Mouse (Mus musculus) forebrain, embryonic 11.5 days (tissue): Measurements from ENCODE around the gene Adamts18. TPM values are rescaled to one million over a fixed set of nuclear protein-coding genes. Genes with fewer than 3 reads are reported as not detected.

Experiments used
- ATAC-seq: fragments of 200-750 bp; cut with Nextera tagmentation; replicated peaks from 2 replicates; pipeline ENCODE4 v1.8.0; 2017; ENCODE audit warnings: moderate TSS enrichment; ENCODE audit not compliant: low FRiP score
- DNase-seq: peaks from one replicate; pipeline ENCODE4 v3.0.0-alpha.2; 2017; ENCODE audit warnings: low spot score
- H3K27ac ChIP-seq: fragments of 300-500 bp; sonication (generic); 2 replicates; pipeline ENCODE4 v1.5.1; 2014; ENCODE audit warnings: low read depth, low read length
- H3K27me3 ChIP-seq: fragments of 300-500 bp; sonication (generic); 2 replicates; pipeline ENCODE4 v1.6.1; 2014; ENCODE audit warnings: mild to moderate bottlenecking, low read length, mixed read lengths; ENCODE audit not compliant: control insufficient read depth, insufficient read depth
- H3K36me3 ChIP-seq: fragments of 300-500 bp; sonication (generic); 2 replicates; pipeline ENCODE4 v1.6.1; 2014; ENCODE audit warnings: mild to moderate bottlenecking, low read length, moderate library complexity, mixed read lengths; ENCODE audit not compliant: control insufficient read depth, insufficient read depth
- H3K4me1 ChIP-seq: fragments of 300-500 bp; sonication (generic); replicated peaks from 2 replicates; pipeline ENCODE4 v1.6.1; 2014; ENCODE audit warnings: low read length, mixed read lengths; ENCODE audit not compliant: control insufficient read depth, insufficient read depth
- H3K4me2 ChIP-seq: fragments of 300-500 bp; sonication (generic); 2 replicates; pipeline ENCODE4 v1.6.1; 2014; ENCODE audit warnings: low read depth, mild to moderate bottlenecking, low read length, moderate library complexity, mixed read lengths; ENCODE audit not compliant: severe bottlenecking
- H3K4me3 ChIP-seq: fragments of 300-500 bp; sonication (generic); 2 replicates; pipeline ENCODE4 v1.5.1; 2014; ENCODE audit warnings: low read depth, low read length
- H3K9ac ChIP-seq: fragments of 300-500 bp; sonication (generic); 2 replicates; pipeline ENCODE4 v1.6.1; 2014; ENCODE audit warnings: low read length
- H3K9me3 ChIP-seq: fragments of 300-500 bp; sonication (generic); 2 replicates; pipeline ENCODE4 v1.6.1; 2016; ENCODE audit warnings: low read length, mixed read lengths; ENCODE audit not compliant: control insufficient read depth
- WGBS: fragments of 180-500 bp; shearing (Covaris S2); extraction: QIAGEN DNeasy Blood & Tissue Kit; methylation state at CpG from one replicate; pipeline ENCODE4 v1.1.7; 2014; 5-methylcytosine and 5-hydroxymethylcytosine counted together
- polyA plus RNA-seq: library from polyadenylated mRNA; unstranded; fragments of >200 nt; fragmentation: Nextera tagmentation; extraction: Ambion mirVana; gene quantifications from 2 replicates; pipeline ENCODE4 v1.2.1, GENCODE M21; 2014

Gene Adamts18
- polyA plus RNA-seq, 1 experiment from 2014 or later = 4.8 TPM

DNA sequence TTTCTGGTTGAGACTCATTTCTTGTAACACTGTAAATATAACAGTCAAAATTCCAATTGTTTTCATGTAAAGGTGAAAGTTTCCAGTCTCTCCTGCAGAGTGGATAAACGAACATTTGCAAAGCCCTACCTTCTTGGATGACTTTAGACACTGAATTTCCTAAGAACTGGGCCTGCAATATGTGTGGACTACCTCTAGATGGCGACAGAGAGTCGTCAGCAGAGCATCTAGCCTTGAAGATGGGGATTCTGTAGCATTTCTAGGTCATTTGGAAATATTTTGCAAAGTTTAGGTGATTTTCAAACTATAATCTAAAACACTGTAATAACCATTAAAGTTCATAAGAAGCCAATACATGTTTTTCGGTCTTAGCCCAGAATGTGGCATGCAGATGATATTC is 3.1 kb upstream of the Adamts18 start:
- Histone ChIP-seq H3K36me3 (no peaks in the 10 kb centered on the region), H3K4me3 (no peak overlapping the region), H3K4me1 (peaks cover 10% of the 10 kb centered on the region), H3K9ac (no peak overlapping the region), H3K9me3 (no peaks in the 10 kb centered on the region), H3K27ac (no peak overlapping the region), H3K4me2 (no peak overlapping the region), H3K27me3 (peaks cover 25% of the 10 kb centered on the region)
- 46% methylated on average over 4 of the region's 4 CpGs for WGBS
- DNase-seq (no peak), ATAC-seq (no peak)

DNA sequence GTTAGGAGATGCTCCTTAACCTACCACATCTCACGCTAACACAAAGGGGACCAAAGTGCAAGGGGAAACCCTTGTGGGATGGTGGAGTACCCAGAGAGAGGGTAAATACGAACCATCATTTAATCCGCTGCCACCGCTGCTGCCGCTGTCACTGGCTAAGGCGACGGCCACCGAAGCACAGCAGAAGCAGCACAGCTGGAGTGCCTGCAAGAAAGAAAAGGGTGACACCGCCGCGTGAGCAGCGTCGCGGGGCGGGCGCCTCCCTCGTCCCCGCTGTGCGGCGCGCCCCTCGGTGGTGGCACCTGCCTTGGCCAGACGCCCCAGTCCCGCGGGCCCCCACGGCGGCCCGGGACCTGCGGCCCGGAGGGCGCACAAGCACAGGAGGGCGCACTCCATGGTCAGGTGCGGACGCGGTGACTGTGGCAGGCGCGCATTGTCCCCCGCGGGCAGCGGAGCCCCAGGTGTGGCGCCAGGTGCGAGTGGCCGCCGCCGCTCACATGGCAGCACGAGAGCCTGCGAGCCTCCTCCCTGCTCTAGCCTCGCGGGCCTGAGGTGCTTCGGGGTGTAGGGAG is 371 bp downstream of the Adamts18 start:
- no peak for DNase-seq
- H3K9me3 ChIP-seq = no peaks in the 10 kb centered on the region
- H3K27ac ChIP-seq = no peak overlapping the region
- peaks cover 26% of the 10 kb centered on the region for H3K27me3 ChIP-seq
- H3K4me2 ChIP-seq = peak overlapping the region; percentile 99
- peak; percentile 51 for ATAC-seq
- H3K9ac ChIP-seq = peak overlapping the region; percentile 64
- peaks cover 10% of the 10 kb centered on the region for H3K4me1 ChIP-seq
- H3K4me3 ChIP-seq = peak overlapping the region; percentile 62
- H3K36me3 ChIP-seq = no peaks in the 10 kb centered on the region
- under 1% methylated on average over 48 of the region's 50 CpGs for whole genome bisulfite sequencing

DNA sequence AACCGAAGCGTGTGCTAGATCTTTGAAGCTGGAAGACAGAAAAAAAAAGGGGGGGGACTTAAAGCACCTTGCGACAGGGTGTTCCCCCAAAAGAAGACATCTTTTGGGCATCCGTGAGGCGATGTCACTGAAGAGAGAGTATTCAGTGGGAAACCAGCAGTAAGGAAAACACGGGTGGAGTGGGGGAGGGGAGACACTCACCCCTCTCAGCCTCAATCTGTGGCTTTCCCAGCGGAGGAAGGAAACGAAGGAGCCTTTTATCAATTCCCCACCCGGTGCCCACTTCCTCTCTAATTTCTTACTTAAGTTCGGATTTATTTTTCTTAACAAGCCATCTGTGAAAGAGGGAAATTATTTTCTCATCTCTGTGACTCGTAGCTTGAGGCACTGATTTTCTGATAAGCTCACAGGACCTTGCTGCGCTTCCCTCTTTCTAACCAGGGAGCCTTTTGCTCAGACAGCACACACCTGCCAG is 895 bp downstream of the Adamts18 start:
- H3K4me3 ChIP-seq = peak overlapping the region; percentile 62
- H3K4me2 ChIP-seq = peak overlapping the region; percentile 99
- WGBS = 14% methylated on average over 12 of the region's 12 CpGs
- no peak overlapping the region for H3K27ac ChIP-seq
- H3K9ac ChIP-seq = peak overlapping the region; percentile 64
- peaks cover 10% of the 10 kb centered on the region for H3K4me1 ChIP-seq
- H3K36me3 ChIP-seq = no peaks in the 10 kb centered on the region
- ATAC-seq (no peak; the same call in 1 of the 2 replicates), DNase-seq (no peak)
- peaks cover 26% of the 10 kb centered on the region for H3K27me3 ChIP-seq
- H3K9me3 ChIP-seq = no peaks in the 10 kb centered on the region

- H3K9ac ChIP-seq = no peak overlapping the region
- 76% methylated on average over 5 of the region's 5 CpGs for WGBS
- H3K27me3 ChIP-seq = peaks cover 26% of the 10 kb centered on the region
- H3K9me3 ChIP-seq = no peaks in the 10 kb centered on the region
- H3K36me3 ChIP-seq = no peaks in the 10 kb centered on the region
- DNase-seq (no peak), ATAC-seq (no peak)
- H3K4me3 ChIP-seq = no peak overlapping the region
- no peak overlapping the region for H3K27ac ChIP-seq
- no peak overlapping the region for H3K4me2 ChIP-seq
- peaks cover 10% of the 10 kb centered on the region for H3K4me1 ChIP-seq
These were observed 1.9 kb downstream of the Adamts18 start for GRCm38 (mm10) chr8:113846669-113847068.

DNA sequence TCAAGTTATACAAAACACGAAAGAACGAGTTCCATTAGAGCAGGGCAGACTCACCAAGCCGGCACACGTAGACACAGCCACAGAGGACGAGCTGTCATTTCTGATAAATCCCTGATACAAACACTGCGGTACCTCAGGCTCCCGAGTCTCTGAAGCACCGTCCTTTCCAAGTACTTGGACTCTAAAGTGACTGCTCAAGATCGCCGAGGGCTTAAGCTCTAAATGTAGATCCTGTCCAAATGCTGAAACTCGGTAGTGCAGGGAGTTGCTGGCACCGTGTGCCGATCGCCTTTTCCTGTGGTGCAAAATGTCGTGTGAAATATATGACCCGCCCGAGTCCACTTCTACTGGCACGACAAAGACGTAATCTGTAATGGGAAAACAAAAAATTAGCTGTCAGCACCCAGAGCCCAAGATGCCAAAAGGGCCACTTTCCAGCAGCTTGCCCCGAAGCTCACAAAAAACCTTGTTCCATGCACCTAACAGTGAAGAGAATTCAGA is 3.7 kb downstream of the Adamts18 start:
- no peak for DNase-seq

GRCm38 (mm10) chr8:113838211-113838610 is 10.3 kb downstream of the Adamts18 start:
- no peak for DNase-seq
- Histone ChIP-seq H3K9ac (no peak overlapping the region), H3K36me3 (no peaks in the 10 kb centered on the region), H3K4me3 (no peak overlapping the region), H3K9me3 (no peaks in the 10 kb centered on the region), H3K27ac (no peak overlapping the region), H3K4me2 (no peak overlapping the region), H3K27me3 (no peaks in the 10 kb centered on the region; the same call in 1 of the 2 replicates), H3K4me1 (0 out of 2 replicates have a peak, but pooled peaks cover 4% of the 10 kb centered on the region)
- ATAC-seq = no peak
- 61% methylated on average over 6 of the region's 6 CpGs for WGBS

More for the DNA sequence above, 3.7 kb downstream of the Adamts18 start:
- Histone ChIP-seq H3K27ac (no peak overlapping the region), H3K4me2 (no peak overlapping the region), H3K9ac (no peak overlapping the region), H3K9me3 (no peaks in the 10 kb centered on the region), H3K36me3 (no peaks in the 10 kb centered on the region), H3K27me3 (peaks cover 23% of the 10 kb centered on the region), H3K4me3 (no peak overlapping the region), H3K4me1 (peaks cover 10% of the 10 kb centered on the region)
- no peak for ATAC-seq
- 61% methylated on average over 20 of the region's 20 CpGs for WGBS

DNA sequence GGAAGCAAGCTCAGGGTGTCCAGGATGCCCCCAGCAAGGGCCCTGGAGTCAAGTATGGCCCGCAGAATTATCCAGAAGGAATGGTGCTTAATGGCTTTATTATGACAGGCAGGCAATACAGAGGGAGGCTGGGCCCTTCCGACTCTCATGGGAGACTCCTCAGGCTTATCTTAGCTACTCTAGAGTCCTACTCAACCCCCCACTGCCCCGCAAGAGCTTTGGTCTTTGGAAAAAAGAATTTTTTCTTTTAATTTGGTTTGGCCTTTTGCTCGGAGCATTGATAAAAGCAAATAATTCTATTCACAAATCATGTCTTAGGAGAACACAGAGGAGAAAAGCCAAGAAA is 11.0 kb downstream of the Adamts18 start:
- 36% methylated on average over 4 of the region's 4 CpGs for WGBS
- Histone ChIP-seq H3K9me3 (no peaks in the 10 kb centered on the region), H3K4me1 (0 out of 2 replicates have a peak, but pooled peaks cover 4% of the 10 kb centered on the region), H3K9ac (no peak overlapping the region), H3K27ac (no peak overlapping the region), H3K4me2 (no peak overlapping the region), H3K4me3 (no peak overlapping the region), H3K27me3 (no peaks in the 10 kb centered on the region; the same call in 1 of the 2 replicates), H3K36me3 (no peaks in the 10 kb centered on the region)
- DNase-seq (no peak), ATAC-seq (no peak)

- no peaks in the 10 kb centered on the region for H3K9me3 ChIP-seq
- no peak for DNase-seq
- WGBS = 64% methylated on average over 8 of the region's 8 CpGs
- H3K4me3 ChIP-seq = no peak overlapping the region
- no peaks in the 10 kb centered on the region; the same call in 1 of the 2 replicates for H3K27me3 ChIP-seq
- H3K4me2 ChIP-seq = no peak overlapping the region
- no peaks in the 10 kb centered on the region for H3K36me3 ChIP-seq
- no peak overlapping the region for H3K9ac ChIP-seq
- H3K4me1 ChIP-seq = 0 out of 2 replicates have a peak, but pooled peaks cover 4% of the 10 kb centered on the region
- no peak overlapping the region for H3K27ac ChIP-seq
- ATAC-seq = no peak
These were observed 11.5 kb downstream of the Adamts18 start for GRCm38 (mm10) chr8:113836892-113837569.
